Mouse (Mus musculus) brain, embryonic 14.5 days (tissue): ENCODE data around the gene Olfr12.

ENCODE experiments used
- CTCF ChIP-seq: fragments of 200-500 bp; IDR thresholded peaks from 2 replicates; pipeline ENCODE4 v1.5.1; 2012; ENCODE audit warnings: inconsistent platforms, mild to moderate bottlenecking, moderate library complexity, borderline replicate concordance; ENCODE audit not compliant: insufficient read depth, insufficient read length; ENCODE audit errors: extremely low read depth
- POLR2A ChIP-seq: fragments of 200-500 bp; IDR thresholded peaks from 2 replicates; pipeline ENCODE4 v1.6.1; 2012; ENCODE audit warnings: mild to moderate bottlenecking, inconsistent platforms, borderline replicate concordance; ENCODE audit not compliant: poor library complexity, insufficient read depth, insufficient read length, severe bottlenecking; ENCODE audit errors: extremely low read depth

DNA sequence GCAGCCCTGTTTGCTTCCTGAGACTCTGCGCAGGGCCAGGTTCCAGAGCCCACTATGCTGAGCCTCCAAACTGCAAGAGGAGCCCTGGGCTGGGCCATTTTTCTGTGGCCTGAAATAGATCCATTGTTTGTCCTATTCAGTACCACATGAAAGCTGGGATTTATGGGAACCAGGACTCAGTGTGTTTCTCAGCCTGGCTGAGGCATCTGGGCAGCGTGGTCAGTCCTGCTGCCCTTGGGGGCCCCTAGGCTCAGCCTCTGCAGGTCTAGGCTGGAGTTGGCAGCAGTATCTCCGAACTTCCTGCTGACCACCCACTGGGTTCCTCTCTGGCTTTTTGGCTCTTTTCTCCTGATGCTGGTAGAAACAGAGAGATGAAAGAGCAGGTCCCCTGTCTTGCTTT lies 33.9 kb downstream of the Olfr12 start:
- TF ChIP-seq CTCF, result no peak
- no peak for TF ChIP-seq POLR2A
